Comparison of ENCODE assay signal across 10 mouse cellular contexts in the genomic region with DNA sequence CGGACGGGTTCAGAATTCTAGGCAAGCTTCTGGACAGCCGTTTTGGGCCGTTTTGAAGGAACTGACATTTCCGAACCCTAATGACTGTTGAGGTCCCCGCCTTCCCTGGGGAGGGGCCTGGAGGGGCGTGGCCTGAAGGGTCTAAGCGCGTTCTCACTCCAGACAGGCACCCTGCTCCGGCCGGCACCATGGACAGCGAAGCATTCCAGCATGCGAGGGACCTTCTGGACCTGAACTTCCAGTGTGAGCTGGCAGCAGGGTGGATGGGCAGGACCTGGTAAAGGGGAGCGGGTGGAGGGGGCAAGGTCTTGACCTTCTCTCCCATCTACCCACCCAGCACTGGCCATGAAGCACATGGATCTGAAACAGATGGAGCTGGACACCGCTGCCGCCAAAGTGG. TPM values are rescaled to one million over a fixed set of nuclear protein-coding genes. Genes with fewer than 3 reads are reported as not detected.
A peak's percentile ranks its signal among the peaks of the same experiment; 100 is the strongest.
DNase-seq lines count a peak whose midpoint lies in the region; ATAC-seq lines count a peak whose summit lies in the region.
"Had no signal": no experiment of that assay in that cellular context is flagged by ENCODE, and none has a peak within 500 bp of the region (broad histone marks: within the 10 kb centered on the region; RNA-seq: fewer than 3 reads in every experiment).

No protein-coding gene starts in this region.

- H3K36me3 ChIP-seq in midbrain, embryonic 11.5 days (ENCODE audit: control insufficient read depth, insufficient read depth, low read length): no peaks in the 10 kb centered on the region
- H3K36me3 ChIP-seq in midbrain, embryonic 13.5 days: no peaks in the 10 kb centered on the region
- H3K36me3 ChIP-seq in intestine, embryonic 15.5 days: no peaks in the 10 kb centered on the region

- no peak overlapping the region for H3K4me3 ChIP-seq in midbrain, embryonic 11.5 days (ENCODE audit: low read depth, low read length)
- H3K4me3 ChIP-seq in midbrain, embryonic 13.5 days (replicated peaks): no peak overlapping the region
- no peak overlapping the region for H3K4me3 ChIP-seq in intestine, embryonic 15.5 days (replicated peaks)
- H3K4me3 ChIP-seq: left cerebral cortex, adult 2 months had no signal

- H3K4me2 ChIP-seq in midbrain, embryonic 11.5 days: no peak overlapping the region
- no peak overlapping the region for H3K4me2 ChIP-seq in midbrain, embryonic 13.5 days (replicated peaks)
- H3K4me2 ChIP-seq in intestine, embryonic 15.5 days (replicated peaks): no peak overlapping the region

- no peaks in the 10 kb centered on the region; the same call in 1 of the 2 replicates for H3K4me1 ChIP-seq in midbrain, embryonic 11.5 days (ENCODE audit: control insufficient read depth, insufficient read depth, low read length)
- H3K4me1 ChIP-seq in midbrain, embryonic 13.5 days (replicated peaks): no peaks in the 10 kb centered on the region
- H3K4me1 ChIP-seq in intestine, embryonic 15.5 days (replicated peaks): peaks cover 18% of the 10 kb centered on the region

- ATAC-seq in midbrain, embryonic 11.5 days (ENCODE audit: low FRiP score): no peak
- ATAC-seq in midbrain, embryonic 13.5 days: no peak
- ATAC-seq in intestine, embryonic 15.5 days: no peak

- H3K27me3 ChIP-seq in midbrain, embryonic 11.5 days (ENCODE audit: control insufficient read depth, insufficient read depth, low read length): no peaks in the 10 kb centered on the region
- peaks cover 15% of the 10 kb centered on the region for H3K27me3 ChIP-seq in midbrain, embryonic 13.5 days
- H3K27me3 ChIP-seq in intestine, embryonic 15.5 days (replicated peaks): no peaks in the 10 kb centered on the region

- H3K9ac ChIP-seq in midbrain, embryonic 11.5 days (ENCODE audit: low read length): no peak overlapping the region
- no peak overlapping the region for H3K9ac ChIP-seq in midbrain, embryonic 13.5 days (replicated peaks)
- no peak overlapping the region for H3K9ac ChIP-seq in intestine, embryonic 15.5 days

- peak; percentile 75 for DNase-seq in midbrain, embryonic 11.5 days (ENCODE audit: low spot score, missing footprints)
- peak; percentile 62 for DNase-seq in embryo, embryonic 10.5 days (ENCODE audit: low spot score)
- peak; percentile 85 to 90 for DNase-seq in kidney, postnatal 4 days
- DNase-seq in testis, postnatal 10 days (ENCODE audit: low spot score): peak; percentile 86
- no peak for DNase-seq in layer of hippocampus, postnatal 36 days
- no peak for DNase-seq in frontal cortex, postnatal 36 days (ENCODE audit: low spot score in 2 of 2)

- no peaks in the 10 kb centered on the region for H3K9me3 ChIP-seq in midbrain, embryonic 11.5 days (ENCODE audit: control insufficient read depth, low read length)
- no peaks in the 10 kb centered on the region for H3K9me3 ChIP-seq in midbrain, embryonic 13.5 days
- no peaks in the 10 kb centered on the region for H3K9me3 ChIP-seq in intestine, embryonic 15.5 days
- H3K9me3 ChIP-seq: G1E had no signal

- H3K27ac ChIP-seq in midbrain, embryonic 11.5 days (ENCODE audit: low read depth, low read length): no peak overlapping the region
- no peak overlapping the region for H3K27ac ChIP-seq in midbrain, embryonic 13.5 days
- H3K27ac ChIP-seq in intestine, embryonic 15.5 days: no peak overlapping the region
- H3K27ac ChIP-seq: left cerebral cortex, adult 2 months had no signal

- 25% methylated on average over 16 of the region's 16 CpGs for WGBS in midbrain, embryonic 11.5 days
- 23% methylated on average over 16 of the region's 16 CpGs for WGBS in midbrain, embryonic 13.5 days
- WGBS in intestine, embryonic 15.5 days: 17% methylated on average over 16 of the region's 16 CpGs

RNA-seq across cellular contexts. Expression of a gene that starts 8.8 kb away (rescaled TPM):
- polyA plus RNA-seq in midbrain, embryonic 11.5 days (2014; fragmentation: Nextera tagmentation; extraction: Ambion mirVana): 3.0 and 3.2 TPM in 2 replicates
- polyA plus RNA-seq in midbrain, embryonic 13.5 days (2015; fragmentation: Nextera tagmentation; extraction: Ambion mirVana): 1.2 and 2.3 TPM in 2 replicates
- 3.1 and 4.8 TPM in 2 replicates for polyA plus RNA-seq in intestine, embryonic 15.5 days (2015; fragmentation: Nextera tagmentation; extraction: Ambion mirVana)
- total RNA-seq in layer of hippocampus, postnatal 36 days (2021): 1 to 10 TPM; 6.0 to 7.0 TPM

RNA-seq across cellular contexts. Expression of a gene that starts 9.1 kb away (rescaled TPM):
- 15.1 and 15.4 TPM in 2 replicates for polyA plus RNA-seq in midbrain, embryonic 11.5 days (2014; fragmentation: Nextera tagmentation; extraction: Ambion mirVana)
- polyA plus RNA-seq in midbrain, embryonic 13.5 days (2015; fragmentation: Nextera tagmentation; extraction: Ambion mirVana): 19.6 and 20.4 TPM in 2 replicates
- 21.7 and 23.4 TPM in 2 replicates for polyA plus RNA-seq in intestine, embryonic 15.5 days (2015; fragmentation: Nextera tagmentation; extraction: Ambion mirVana)
- total RNA-seq in layer of hippocampus, postnatal 36 days (2021): 10 to 100 TPM; 17.6 to 19.4 TPM

RNA-seq across cellular contexts. Expression of a gene that starts 13.4 kb away (rescaled TPM):
- 10.3 and 10.9 TPM in 2 replicates for polyA plus RNA-seq in midbrain, embryonic 11.5 days (2014; fragmentation: Nextera tagmentation; extraction: Ambion mirVana)
- polyA plus RNA-seq in midbrain, embryonic 13.5 days (2015; fragmentation: Nextera tagmentation; extraction: Ambion mirVana): 27.6 and 28.9 TPM in 2 replicates
- polyA plus RNA-seq in intestine, embryonic 15.5 days (2015; fragmentation: Nextera tagmentation; extraction: Ambion mirVana): 16.7 and 17.3 TPM in 2 replicates
- 10 to 100 TPM; 36.2 to 37.1 TPM for total RNA-seq in layer of hippocampus, postnatal 36 days (2021)

RNA-seq across cellular contexts. Expression of a gene that starts 23.8 kb away (rescaled TPM):
- polyA plus RNA-seq in midbrain, embryonic 11.5 days (2014; fragmentation: Nextera tagmentation; extraction: Ambion mirVana): 111 and 118 TPM in 2 replicates
- polyA plus RNA-seq in midbrain, embryonic 13.5 days (2015; fragmentation: Nextera tagmentation; extraction: Ambion mirVana): 84.1 and 91.9 TPM in 2 replicates
- polyA plus RNA-seq in intestine, embryonic 15.5 days (2015; fragmentation: Nextera tagmentation; extraction: Ambion mirVana): 51.6 and 52.0 TPM in 2 replicates
- 10 to 100 TPM; 44.4 to 53.4 TPM for total RNA-seq in layer of hippocampus, postnatal 36 days (2021)

RNA-seq across cellular contexts. Expression of a gene that starts 35.5 kb away (rescaled TPM):
- polyA plus RNA-seq in midbrain, embryonic 11.5 days (2014; fragmentation: Nextera tagmentation; extraction: Ambion mirVana): 0.37 and 1.4 TPM in 2 replicates
- 1.1 and 1.2 TPM in 2 replicates for polyA plus RNA-seq in midbrain, embryonic 13.5 days (2015; fragmentation: Nextera tagmentation; extraction: Ambion mirVana)
- 3.7 and 4.7 TPM in 2 replicates for polyA plus RNA-seq in intestine, embryonic 15.5 days (2015; fragmentation: Nextera tagmentation; extraction: Ambion mirVana)
- 1 to 10 TPM; 3.1 to 3.4 TPM for total RNA-seq in layer of hippocampus, postnatal 36 days (2021)

Comparison
In these comparisons a context has a peak if more than half of its experiments do, and no peak if none do; other contexts are left out.
1. DNase-seq: peak in midbrain, embryonic 11.5 days (single experiment), embryo, embryonic 10.5 days (single experiment), kidney, postnatal 4 days (2 of 2) and testis, postnatal 10 days (single experiment); none in layer of hippocampus, postnatal 36 days (0 of 2) and frontal cortex, postnatal 36 days (0 of 2).